Comparison of ENCODE assay signal across 15 mouse cellular contexts in the genomic region with DNA sequence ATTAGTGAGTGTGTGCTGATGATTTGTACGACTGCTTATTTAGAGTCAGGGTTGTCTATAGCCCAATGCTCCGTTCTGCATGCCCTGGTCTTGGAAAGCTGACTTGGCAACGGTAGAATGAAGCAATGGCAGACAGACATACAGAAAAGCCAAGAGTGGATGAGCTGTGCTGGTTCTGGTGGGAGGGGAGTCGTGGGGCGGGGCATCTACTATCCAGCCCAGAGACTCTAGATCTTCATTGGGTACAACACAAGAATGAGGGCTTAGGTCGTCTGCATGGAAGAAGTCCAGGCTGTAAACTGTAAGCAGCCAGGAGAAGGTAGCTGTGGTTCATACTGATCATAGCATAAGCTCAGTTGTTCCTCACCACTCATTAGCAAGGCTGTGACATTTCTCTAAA.
DNase-seq lines count a peak whose midpoint lies in the region; ATAC-seq lines count a peak whose summit lies in the region.
"Had no signal": no experiment of that assay in that cellular context is flagged by ENCODE, and none has a peak within 500 bp of the region (broad histone marks: within the 10 kb centered on the region; RNA-seq: fewer than 3 reads in every experiment).

No protein-coding gene starts in this region.

- H3K4me3 ChIP-seq in forebrain, embryonic 13.5 days: no peak overlapping the region
- no peak overlapping the region for H3K4me3 ChIP-seq in forebrain, embryonic 14.5 days (ENCODE audit: low read depth, low read length)
- H3K4me3 ChIP-seq in midbrain, embryonic 12.5 days: no peak overlapping the region
- no peak overlapping the region for H3K4me3 ChIP-seq in midbrain, embryonic 11.5 days (ENCODE audit: low read depth, low read length)
- no peak overlapping the region for H3K4me3 ChIP-seq in hindbrain, embryonic 10.5 days
- H3K4me3 ChIP-seq in midbrain, embryonic 16.5 days (ENCODE audit: low read depth, low read length): no peak overlapping the region
- H3K4me3 ChIP-seq: forebrain, embryonic 10.5 days; heart, embryonic 12.5 days had no signal

- no peak overlapping the region for H3K4me2 ChIP-seq in forebrain, embryonic 13.5 days
- H3K4me2 ChIP-seq in forebrain, embryonic 14.5 days (ENCODE audit: low read length): no peak overlapping the region
- no peak overlapping the region for H3K4me2 ChIP-seq in midbrain, embryonic 12.5 days (replicated peaks)
- H3K4me2 ChIP-seq in midbrain, embryonic 11.5 days: no peak overlapping the region
- H3K4me2 ChIP-seq in midbrain, embryonic 16.5 days (ENCODE audit: low read length): no peak overlapping the region; the same call in 1 of the 2 replicates
- H3K4me2 ChIP-seq: heart, embryonic 12.5 days; lung, embryonic 14.5 days had no signal

- 0 out of 2 replicates have a peak, but pooled peaks cover 6% of the 10 kb centered on the region for H3K4me1 ChIP-seq in forebrain, embryonic 13.5 days
- 0 out of 2 replicates have a peak, but pooled peaks cover 3% of the 10 kb centered on the region for H3K4me1 ChIP-seq in forebrain, embryonic 14.5 days (ENCODE audit: control insufficient read depth, insufficient read depth, low read length)
- peaks cover 9% of the 10 kb centered on the region for H3K4me1 ChIP-seq in midbrain, embryonic 12.5 days
- H3K4me1 ChIP-seq in midbrain, embryonic 11.5 days (ENCODE audit: control insufficient read depth, insufficient read depth, low read length): peaks cover 5% of the 10 kb centered on the region; the same call in 1 of the 2 replicates
- peaks cover 30% of the 10 kb centered on the region for H3K4me1 ChIP-seq in hindbrain, embryonic 10.5 days (replicated peaks)
- peaks cover 18% of the 10 kb centered on the region for H3K4me1 ChIP-seq in midbrain, embryonic 16.5 days (ENCODE audit: control insufficient read depth, insufficient read depth, low read length)

- H3K9ac ChIP-seq in forebrain, embryonic 13.5 days: no peak overlapping the region
- H3K9ac ChIP-seq in forebrain, embryonic 14.5 days (ENCODE audit: low read length): no peak overlapping the region
- H3K9ac ChIP-seq in midbrain, embryonic 12.5 days (replicated peaks): no peak overlapping the region
- H3K9ac ChIP-seq in midbrain, embryonic 11.5 days (ENCODE audit: low read length): no peak overlapping the region
- no peak overlapping the region for H3K9ac ChIP-seq in midbrain, embryonic 16.5 days (ENCODE audit: low read depth, low read length)
- H3K9ac ChIP-seq: heart, embryonic 12.5 days; lung, embryonic 14.5 days had no signal

- no peak for DNase-seq in forebrain, embryonic 14.5 days (ENCODE audit: low spot score)
- DNase-seq in midbrain, embryonic 11.5 days (ENCODE audit: low spot score, missing footprints): no peak
- DNase-seq in hindbrain, embryonic 10.5 days (ENCODE audit: low spot score): no peak
- DNase-seq in kidney, adult 18-20 months: no peak
- no peak for DNase-seq in heart, postnatal 4 days
- DNase-seq: adrenal gland, adult 8-10 months; embryo, embryonic 11 days; right cerebral cortex, postnatal 25 days; thymus, adult 2 months had no signal

- 89% methylated on average over 6 of the region's 6 CpGs for WGBS in forebrain, embryonic 13.5 days
- 87% methylated on average over 6 of the region's 6 CpGs for WGBS in forebrain, embryonic 14.5 days
- 86% methylated on average over 6 of the region's 6 CpGs for WGBS in midbrain, embryonic 12.5 days
- 93% methylated on average over 6 of the region's 6 CpGs for WGBS in midbrain, embryonic 11.5 days
- WGBS in hindbrain, embryonic 10.5 days: 88% methylated on average over 6 of the region's 6 CpGs
- WGBS in midbrain, embryonic 16.5 days: 82% methylated on average over 6 of the region's 6 CpGs

- no peaks in the 10 kb centered on the region for H3K27me3 ChIP-seq in forebrain, embryonic 13.5 days
- no peaks in the 10 kb centered on the region for H3K27me3 ChIP-seq in forebrain, embryonic 14.5 days (replicated peaks; ENCODE audit: control insufficient read depth, insufficient read depth, low read length)
- H3K27me3 ChIP-seq in midbrain, embryonic 12.5 days: no peaks in the 10 kb centered on the region
- H3K27me3 ChIP-seq in midbrain, embryonic 11.5 days (ENCODE audit: control insufficient read depth, insufficient read depth, low read length): no peaks in the 10 kb centered on the region
- H3K27me3 ChIP-seq in hindbrain, embryonic 10.5 days (ENCODE audit: insufficient read depth, poor library complexity, severe bottlenecking): no peaks in the 10 kb centered on the region
- no peaks in the 10 kb centered on the region for H3K27me3 ChIP-seq in midbrain, embryonic 16.5 days (ENCODE audit: control insufficient read depth, insufficient read depth, low read depth, low read length)
- H3K27me3 ChIP-seq: heart, embryonic 12.5 days had no signal

- H3K36me3 ChIP-seq in forebrain, embryonic 13.5 days (ENCODE audit: poor library complexity, severe bottlenecking): no peaks in the 10 kb centered on the region
- no peaks in the 10 kb centered on the region for H3K36me3 ChIP-seq in forebrain, embryonic 14.5 days (ENCODE audit: control insufficient read depth, insufficient read depth, low read length)
- H3K36me3 ChIP-seq in midbrain, embryonic 12.5 days: no peaks in the 10 kb centered on the region
- H3K36me3 ChIP-seq in midbrain, embryonic 11.5 days (ENCODE audit: control insufficient read depth, insufficient read depth, low read length): no peaks in the 10 kb centered on the region
- H3K36me3 ChIP-seq in hindbrain, embryonic 10.5 days: no peaks in the 10 kb centered on the region
- no peaks in the 10 kb centered on the region for H3K36me3 ChIP-seq in midbrain, embryonic 16.5 days (ENCODE audit: control insufficient read depth, insufficient read depth, low read length)
- H3K36me3 ChIP-seq: forebrain, embryonic 10.5 days; heart, embryonic 12.5 days had no signal

- no peaks in the 10 kb centered on the region for H3K9me3 ChIP-seq in forebrain, embryonic 13.5 days (replicated peaks)
- no peaks in the 10 kb centered on the region for H3K9me3 ChIP-seq in forebrain, embryonic 14.5 days (replicated peaks; ENCODE audit: control insufficient read depth, low read length)
- no peaks in the 10 kb centered on the region for H3K9me3 ChIP-seq in midbrain, embryonic 12.5 days
- no peaks in the 10 kb centered on the region for H3K9me3 ChIP-seq in midbrain, embryonic 11.5 days (ENCODE audit: control insufficient read depth, low read length)
- no peaks in the 10 kb centered on the region for H3K9me3 ChIP-seq in hindbrain, embryonic 10.5 days
- no peaks in the 10 kb centered on the region for H3K9me3 ChIP-seq in midbrain, embryonic 16.5 days (replicated peaks; ENCODE audit: control insufficient read depth, low read length, poor library complexity, severe bottlenecking)
- H3K9me3 ChIP-seq: forebrain, embryonic 10.5 days; heart, embryonic 12.5 days had no signal

- no peak overlapping the region for H3K27ac ChIP-seq in forebrain, embryonic 13.5 days
- H3K27ac ChIP-seq in forebrain, embryonic 14.5 days (ENCODE audit: low read depth, low read length): no peak overlapping the region
- peak overlapping the region; percentile 71; the same call in 1 of the 2 replicates for H3K27ac ChIP-seq in midbrain, embryonic 12.5 days (replicated peaks)
- H3K27ac ChIP-seq in midbrain, embryonic 11.5 days (ENCODE audit: low read depth, low read length): no peak overlapping the region
- H3K27ac ChIP-seq in hindbrain, embryonic 10.5 days: 0 out of 2 replicates have a peak overlapping the region, but pooled peaks have one; percentile 45
- H3K27ac ChIP-seq in midbrain, embryonic 16.5 days (ENCODE audit: low read length): no peak overlapping the region
- H3K27ac ChIP-seq: forebrain, embryonic 10.5 days had no signal

- ATAC-seq in forebrain, embryonic 13.5 days: peak; percentile 2; the same call in 1 of the 2 replicates
- ATAC-seq in forebrain, embryonic 14.5 days: no peak
- no peak for ATAC-seq in midbrain, embryonic 12.5 days (ENCODE audit: low FRiP score, low read depth)
- ATAC-seq in midbrain, embryonic 11.5 days (ENCODE audit: low FRiP score): no peak
- 0 out of 2 replicates have a peak, but pooled peaks have one; percentile 33 for ATAC-seq in midbrain, embryonic 16.5 days

Comparison
In these comparisons a context has a peak if more than half of its experiments do, and no peak if none do; other contexts are left out.
1. ATAC-seq: peak in forebrain, embryonic 13.5 days (single experiment) and midbrain, embryonic 16.5 days (single experiment); none in forebrain, embryonic 14.5 days (single experiment), midbrain, embryonic 12.5 days (single experiment) and midbrain, embryonic 11.5 days (single experiment).
2. H3K27ac ChIP-seq: peak in midbrain, embryonic 12.5 days (single experiment) and hindbrain, embryonic 10.5 days (single experiment); none in forebrain, embryonic 13.5 days (single experiment), forebrain, embryonic 14.5 days (single experiment), midbrain, embryonic 11.5 days (single experiment) and midbrain, embryonic 16.5 days (single experiment).